Mouse (Mus musculus): Measurements from ENCODE around the gene Jmjd1c. TPM values are rescaled to one million over a fixed set of nuclear protein-coding genes. Genes with fewer than 3 reads are reported as not detected.

Gene Jmjd1c
- polyA plus RNA-seq, 1 experiment from 2014 or later, result 46.9 TPM

DNA sequence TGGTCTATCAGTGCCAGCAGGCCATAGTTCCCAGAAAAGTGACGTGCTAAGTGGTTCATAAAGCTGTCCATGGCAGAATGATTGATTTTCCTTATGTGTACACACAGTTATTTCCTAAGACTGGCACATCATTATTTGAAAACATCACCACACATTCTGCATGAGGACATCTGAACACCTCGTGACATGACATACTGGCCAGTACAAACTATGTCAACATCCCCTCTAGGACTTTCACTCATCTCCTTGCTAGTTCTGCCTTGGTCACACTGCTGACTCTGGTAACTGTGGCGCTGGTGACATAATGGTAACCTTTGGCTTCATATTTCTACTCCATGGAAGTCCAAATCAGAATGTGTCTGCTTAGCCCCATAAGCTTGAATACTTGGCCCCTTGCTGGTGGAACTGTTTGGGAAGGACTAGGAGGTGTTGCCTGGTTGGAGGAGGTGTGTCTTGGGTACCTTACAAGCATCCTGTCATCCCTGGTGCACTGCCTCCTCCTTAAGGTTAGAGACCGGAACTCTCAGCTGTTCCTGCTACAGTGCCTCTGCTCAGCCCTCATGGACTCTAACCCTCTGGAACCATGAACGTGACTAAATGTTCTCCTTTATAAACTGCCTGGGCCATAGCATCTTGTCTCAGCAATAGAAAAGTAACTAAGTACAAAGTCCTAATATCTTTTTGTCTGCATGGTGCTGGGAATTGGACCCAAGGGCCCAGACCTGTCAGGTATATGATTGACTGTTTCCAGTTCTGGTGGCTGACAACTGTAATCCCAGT is 8.3 kb upstream of the Jmjd1c start:
- H3K27me3 ChIP-seq (ENCODE audit: control insufficient read depth, insufficient read depth, low read length), result no peaks in the 10 kb centered on the region
- H3K27ac ChIP-seq (replicated peaks; ENCODE audit: low read depth, low read length), result no peak overlapping the region
- 94% methylated on average over 5 of the region's 5 CpGs for WGBS
- H3K4me3 ChIP-seq (ENCODE audit: low read depth, low read length), result no peak overlapping the region
- H3K4me2 ChIP-seq (ENCODE audit: low read depth, low read length), result no peak overlapping the region
- H3K4me1 ChIP-seq (ENCODE audit: control insufficient read depth, insufficient read depth, low read length), result no peaks in the 10 kb centered on the region
- no peaks in the 10 kb centered on the region for H3K9me3 ChIP-seq (replicated peaks; ENCODE audit: control insufficient read depth, low read length)
- ATAC-seq (replicated peaks; ENCODE audit: insufficient number of reproducible peaks, low FRiP score, low TSS enrichment, low read depth) (no peak), DNase-seq (ENCODE audit: low spot score) (no peak)
- no peaks in the 10 kb centered on the region for H3K36me3 ChIP-seq (replicated peaks; ENCODE audit: control insufficient read depth, insufficient read depth, low read depth, low read length)
- no peak overlapping the region for H3K9ac ChIP-seq (replicated peaks; ENCODE audit: low read length)

DNA sequence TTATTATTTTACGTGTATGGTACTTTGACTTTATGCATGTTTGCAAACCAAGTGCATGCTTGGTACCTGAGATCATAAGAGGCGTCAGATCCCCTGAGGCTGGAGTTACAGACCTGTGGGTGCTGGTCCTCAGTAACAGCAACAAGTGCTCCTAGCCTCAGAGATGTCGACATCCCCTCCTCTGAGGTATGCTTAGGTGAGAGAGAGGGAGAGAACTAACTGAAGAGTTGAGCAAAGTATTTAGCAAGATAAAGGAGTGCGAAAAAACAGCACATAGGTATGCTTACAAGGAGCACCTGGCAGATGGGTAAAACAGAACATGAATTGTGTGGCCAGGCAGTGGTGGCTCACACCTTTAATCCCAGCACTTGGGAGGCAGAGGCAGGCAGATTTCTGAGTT is 5.3 kb upstream of the Jmjd1c start:
- DNase-seq (ENCODE audit: low spot score), result no peak
- Histone ChIP-seq H3K27me3 (ENCODE audit: control insufficient read depth, insufficient read depth, low read length) (no peaks in the 10 kb centered on the region), H3K9me3 (replicated peaks; ENCODE audit: control insufficient read depth, low read length) (no peaks in the 10 kb centered on the region), H3K4me3 (ENCODE audit: low read depth, low read length) (no peak overlapping the region), H3K4me1 (ENCODE audit: control insufficient read depth, insufficient read depth, low read length) (no peaks in the 10 kb centered on the region), H3K9ac (replicated peaks; ENCODE audit: low read length) (no peak overlapping the region), H3K4me2 (ENCODE audit: low read depth, low read length) (no peak overlapping the region), H3K36me3 (replicated peaks; ENCODE audit: control insufficient read depth, insufficient read depth, low read depth, low read length) (no peaks in the 10 kb centered on the region), H3K27ac (replicated peaks; ENCODE audit: low read depth, low read length) (no peak overlapping the region)
- WGBS, result 93% methylated on average over 4 of the region's 4 CpGs
- ATAC-seq (replicated peaks; ENCODE audit: insufficient number of reproducible peaks, low FRiP score, low TSS enrichment, low read depth), result no peak

DNA sequence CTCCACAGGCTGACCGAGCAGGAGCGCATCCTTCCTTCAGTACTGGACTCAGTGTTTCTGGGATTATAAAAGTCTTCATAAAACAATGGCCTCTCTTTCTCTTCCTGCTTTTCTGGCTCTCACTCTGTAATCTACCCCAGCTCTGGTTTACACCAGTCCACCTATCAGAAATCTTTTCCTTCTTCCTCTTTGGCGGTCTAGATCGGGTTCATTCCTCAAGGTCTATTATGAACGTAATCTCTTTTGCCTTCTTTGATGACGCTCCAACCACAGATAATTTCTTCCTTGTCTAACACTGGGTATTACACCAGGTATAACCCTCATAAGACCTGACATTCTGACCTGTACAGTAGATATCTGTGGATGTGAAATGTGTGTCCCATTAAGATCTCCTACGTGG is 1.0 kb upstream of the Jmjd1c start:
- DNase-seq (ENCODE audit: low spot score), result no peak
- Histone ChIP-seq H3K27me3 (ENCODE audit: control insufficient read depth, insufficient read depth, low read length) (no peaks in the 10 kb centered on the region), H3K9me3 (replicated peaks; ENCODE audit: control insufficient read depth, low read length) (no peaks in the 10 kb centered on the region), H3K9ac (replicated peaks; ENCODE audit: low read length) (no peak overlapping the region), H3K27ac (replicated peaks; ENCODE audit: low read depth, low read length) (no peak overlapping the region), H3K4me2 (ENCODE audit: low read depth, low read length) (no peak overlapping the region), H3K36me3 (replicated peaks; ENCODE audit: control insufficient read depth, insufficient read depth, low read depth, low read length) (no peaks in the 10 kb centered on the region), H3K4me3 (ENCODE audit: low read depth, low read length) (no peak overlapping the region), H3K4me1 (ENCODE audit: control insufficient read depth, insufficient read depth, low read length) (no peaks in the 10 kb centered on the region)
- WGBS, result 84% methylated on average over 7 of the region's 7 CpGs
- no peak for ATAC-seq (replicated peaks; ENCODE audit: insufficient number of reproducible peaks, low FRiP score, low TSS enrichment, low read depth)

DNA sequence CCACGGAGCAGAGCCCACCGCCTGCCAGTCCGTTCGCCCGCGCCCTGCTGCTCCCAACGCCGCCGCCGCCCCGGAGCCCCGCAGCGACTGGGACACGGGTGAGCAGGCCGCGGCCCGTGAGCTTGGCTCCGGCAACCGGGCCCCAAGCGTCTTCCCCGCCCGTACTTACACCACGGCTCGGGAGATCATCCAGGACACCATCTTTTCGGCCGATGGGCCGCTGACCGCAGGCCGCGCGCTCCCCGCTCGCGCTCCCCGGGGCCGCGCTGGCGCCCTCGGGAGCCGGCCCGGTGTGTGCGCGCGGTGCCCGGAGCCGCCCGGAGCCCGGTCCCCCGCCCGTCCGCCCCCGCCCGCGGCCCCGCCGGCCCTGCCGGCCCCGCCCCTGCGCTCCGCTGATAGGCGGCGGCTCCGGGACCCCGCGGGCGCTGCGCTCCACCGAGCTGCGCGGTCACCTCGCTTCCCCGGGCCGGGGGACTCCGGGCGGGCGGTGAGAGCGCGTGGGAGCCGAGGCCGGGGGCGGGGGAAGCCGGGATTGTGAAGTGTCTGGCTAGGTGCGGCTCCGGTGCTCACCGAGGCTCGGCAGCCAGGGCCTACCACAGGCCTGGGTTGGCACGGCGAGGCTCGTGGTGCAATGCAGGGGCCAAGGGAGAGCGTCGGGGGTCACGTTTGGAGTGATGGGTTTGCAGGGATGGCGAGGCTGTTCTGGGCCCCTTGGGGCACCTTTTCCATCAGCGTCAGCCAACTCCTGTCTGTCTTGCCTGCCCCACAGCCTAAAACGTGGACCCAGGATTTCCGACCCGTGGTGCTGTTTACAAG is 904 bp downstream of the Jmjd1c start, which contains the start of gene Reep3:
Reep3 (minus strand) TSS at position 325 of the 816 bp plus-strand sequence.
- H3K27ac ChIP-seq (replicated peaks; ENCODE audit: low read depth, low read length), result peak within 1 kb of the TSS; percentile 97
- no peaks in the 10 kb centered on the region for H3K27me3 ChIP-seq (ENCODE audit: control insufficient read depth, insufficient read depth, low read length)
- peak within 1 kb of the TSS; percentile 75 for H3K4me2 ChIP-seq (ENCODE audit: low read depth, low read length)
- H3K36me3 ChIP-seq (replicated peaks; ENCODE audit: control insufficient read depth, insufficient read depth, low read depth, low read length), result no peaks in the 10 kb centered on the region
- H3K4me3 ChIP-seq (ENCODE audit: low read depth, low read length), result peak within 1 kb of the TSS; percentile 86
- no peaks in the 10 kb centered on the region for H3K9me3 ChIP-seq (replicated peaks; ENCODE audit: control insufficient read depth, low read length)
- peak; percentile 69 for ATAC-seq (replicated peaks; ENCODE audit: insufficient number of reproducible peaks, low FRiP score, low TSS enrichment, low read depth)
- under 1% methylated on average over 81 of the region's 97 CpGs for WGBS
- peak within 1 kb of the TSS; percentile 98 for H3K9ac ChIP-seq (replicated peaks; ENCODE audit: low read length)
- no peaks in the 10 kb centered on the region for H3K4me1 ChIP-seq (ENCODE audit: control insufficient read depth, insufficient read depth, low read length)
- DNase-seq (ENCODE audit: low spot score), result peak; percentile 75

DNA sequence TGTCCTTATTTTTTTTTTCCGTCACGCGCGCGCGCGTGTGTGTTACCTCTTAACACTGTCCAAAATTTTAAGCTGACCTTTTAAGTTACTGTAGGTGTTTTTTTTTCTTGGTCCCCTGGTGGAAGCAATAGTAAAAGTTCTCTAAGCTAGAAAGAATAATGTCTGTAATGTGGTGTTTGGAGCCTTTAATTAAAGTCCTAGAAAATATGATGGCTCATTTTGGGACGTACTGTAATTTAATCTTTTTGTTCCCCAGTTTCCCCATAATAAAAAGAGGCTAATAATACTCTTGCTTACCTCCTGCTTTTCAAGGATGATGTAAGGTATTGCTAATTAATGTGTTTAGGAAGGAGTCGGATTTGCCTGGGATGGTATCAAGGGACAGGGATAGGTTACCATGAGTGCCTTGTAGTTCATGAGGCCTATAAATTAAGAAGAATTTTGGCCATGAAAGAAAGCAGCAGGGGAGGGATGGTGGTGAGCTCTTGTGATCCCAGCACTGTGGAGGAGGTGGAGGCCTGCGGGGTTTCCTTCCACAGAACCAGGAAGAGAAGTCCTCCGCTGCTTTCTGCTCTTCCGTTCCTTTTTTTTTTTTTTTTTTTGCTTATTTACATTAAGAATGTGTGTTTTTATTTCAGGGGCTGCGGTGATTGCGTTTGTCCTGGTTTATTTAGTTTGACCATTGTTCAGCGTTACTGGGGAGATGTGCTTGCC is 1.7 kb downstream of the Jmjd1c start:
- H3K27ac ChIP-seq (replicated peaks; ENCODE audit: low read depth, low read length), result peak overlapping the region; percentile 97; the same call in 1 of the 2 replicates
- no peaks in the 10 kb centered on the region for H3K4me1 ChIP-seq (ENCODE audit: control insufficient read depth, insufficient read depth, low read length)
- no peaks in the 10 kb centered on the region for H3K9me3 ChIP-seq (replicated peaks; ENCODE audit: control insufficient read depth, low read length)
- H3K4me3 ChIP-seq (ENCODE audit: low read depth, low read length), result peak overlapping the region; percentile 86
- peak overlapping the region; percentile 98 for H3K9ac ChIP-seq (replicated peaks; ENCODE audit: low read length)
- WGBS, result 3% methylated on average over 15 of the region's 15 CpGs
- ATAC-seq (replicated peaks; ENCODE audit: insufficient number of reproducible peaks, low FRiP score, low TSS enrichment, low read depth) (no peak), DNase-seq (ENCODE audit: low spot score) (no peak)
- no peaks in the 10 kb centered on the region for H3K36me3 ChIP-seq (replicated peaks; ENCODE audit: control insufficient read depth, insufficient read depth, low read depth, low read length)
- no peaks in the 10 kb centered on the region for H3K27me3 ChIP-seq (ENCODE audit: control insufficient read depth, insufficient read depth, low read length)
- peak overlapping the region; percentile 75 for H3K4me2 ChIP-seq (ENCODE audit: low read depth, low read length)

DNA sequence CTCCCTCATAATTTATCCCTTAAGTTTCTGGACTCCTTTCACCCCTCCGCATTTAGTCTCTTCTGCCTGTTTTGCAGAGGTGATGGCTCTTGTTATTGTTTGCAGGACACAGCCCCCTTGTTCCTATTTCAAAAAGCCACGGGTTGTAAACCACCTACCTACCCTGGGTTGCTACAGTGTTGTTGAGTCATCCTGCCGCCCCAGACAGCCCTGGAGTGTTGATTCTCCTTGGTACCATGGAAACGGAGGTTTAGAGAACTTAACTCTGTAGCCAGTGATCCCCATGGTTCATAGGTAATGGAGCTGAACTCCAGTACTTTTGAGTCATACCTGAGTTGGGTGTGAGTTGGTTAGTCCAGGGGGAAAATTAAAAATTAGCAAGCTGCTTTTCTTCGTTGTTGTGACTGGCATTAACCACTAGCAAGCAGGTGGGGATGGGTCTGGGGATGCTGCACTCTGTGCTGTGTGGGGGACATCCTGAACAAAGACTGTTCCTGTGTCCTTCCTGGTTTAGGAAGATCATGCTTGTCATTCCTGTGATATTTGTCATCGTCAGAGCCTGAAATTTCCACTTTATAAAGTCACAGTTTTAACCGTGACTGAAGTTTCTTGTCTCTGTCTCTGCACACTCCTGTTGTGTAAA is 2.6 kb downstream of the Jmjd1c start:
- peak overlapping the region; percentile 86; the same call in 1 of the 2 replicates for H3K4me3 ChIP-seq (ENCODE audit: low read depth, low read length)
- H3K4me2 ChIP-seq (ENCODE audit: low read depth, low read length), result peak overlapping the region; percentile 75
- no peaks in the 10 kb centered on the region for H3K36me3 ChIP-seq (replicated peaks; ENCODE audit: control insufficient read depth, insufficient read depth, low read depth, low read length)
- 17% methylated on average over 7 of the region's 7 CpGs for WGBS
- peak; percentile 50 for DNase-seq (ENCODE audit: low spot score)
- no peak for ATAC-seq (replicated peaks; ENCODE audit: insufficient number of reproducible peaks, low FRiP score, low TSS enrichment, low read depth)
- H3K9me3 ChIP-seq (replicated peaks; ENCODE audit: control insufficient read depth, low read length), result no peaks in the 10 kb centered on the region
- no peak overlapping the region for H3K27ac ChIP-seq (replicated peaks; ENCODE audit: low read depth, low read length)
- H3K9ac ChIP-seq (replicated peaks; ENCODE audit: low read length), result 0 out of 2 replicates have a peak overlapping the region, but pooled peaks have one; percentile 8
- H3K4me1 ChIP-seq (ENCODE audit: control insufficient read depth, insufficient read depth, low read length), result no peaks in the 10 kb centered on the region
- H3K27me3 ChIP-seq (ENCODE audit: control insufficient read depth, insufficient read depth, low read length), result no peaks in the 10 kb centered on the region

DNA sequence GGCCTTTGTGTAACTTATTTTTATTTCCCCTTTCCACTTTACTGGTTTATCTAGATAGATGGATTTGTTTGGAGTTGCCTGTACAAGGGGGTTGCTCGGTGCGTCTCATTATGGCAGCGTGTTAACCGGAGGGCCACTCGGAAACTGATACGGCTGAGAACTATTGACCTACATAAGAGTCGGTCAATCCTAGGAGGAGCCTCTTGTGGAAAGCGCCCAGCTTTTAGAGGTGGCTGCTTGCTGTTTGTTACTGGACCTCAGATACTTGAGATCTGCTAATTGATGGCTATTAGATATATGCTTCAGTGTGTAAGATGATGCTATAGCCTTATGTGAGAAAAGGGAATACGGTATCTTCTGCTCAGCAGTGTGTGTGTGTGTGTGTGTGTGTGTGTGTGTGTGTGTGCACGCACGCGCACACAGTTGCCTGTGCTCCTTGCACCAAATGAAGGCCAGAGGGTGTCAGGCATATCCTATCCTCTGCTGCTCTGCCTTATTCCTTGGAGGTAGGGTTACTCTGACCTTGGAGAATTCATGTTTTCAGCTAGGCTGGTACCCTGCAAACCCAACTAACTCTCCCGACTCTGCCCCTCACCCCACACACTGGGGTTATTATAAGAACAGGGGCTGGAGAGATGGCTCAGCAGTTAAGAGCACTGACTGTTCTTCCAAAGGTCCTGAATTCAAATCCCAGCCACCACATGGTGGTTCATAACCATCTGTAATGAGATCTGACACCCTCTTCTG is 3.4 kb downstream of the Jmjd1c start:
- no peaks in the 10 kb centered on the region for H3K36me3 ChIP-seq (replicated peaks; ENCODE audit: control insufficient read depth, insufficient read depth, low read depth, low read length)
- H3K9ac ChIP-seq (replicated peaks; ENCODE audit: low read length), result no peak overlapping the region
- no peak for DNase-seq (ENCODE audit: low spot score)
- no peak for ATAC-seq (replicated peaks; ENCODE audit: insufficient number of reproducible peaks, low FRiP score, low TSS enrichment, low read depth)
- peaks cover 6% of the 10 kb centered on the region for H3K4me1 ChIP-seq (ENCODE audit: control insufficient read depth, insufficient read depth, low read length)
- no peaks in the 10 kb centered on the region for H3K9me3 ChIP-seq (replicated peaks; ENCODE audit: control insufficient read depth, low read length)
- H3K4me2 ChIP-seq (ENCODE audit: low read depth, low read length), result no peak overlapping the region
- 38% methylated on average over 13 of the region's 13 CpGs for WGBS
- no peak overlapping the region for H3K4me3 ChIP-seq (ENCODE audit: low read depth, low read length)
- no peaks in the 10 kb centered on the region for H3K27me3 ChIP-seq (ENCODE audit: control insufficient read depth, insufficient read depth, low read length)
- no peak overlapping the region for H3K27ac ChIP-seq (replicated peaks; ENCODE audit: low read depth, low read length)

All from embryonic facial prominence, embryonic 11.5 days (tissue).